Mouse (Mus musculus): ENCODE measurements around the gene Zic3.

The Zic3 gene

DNA sequence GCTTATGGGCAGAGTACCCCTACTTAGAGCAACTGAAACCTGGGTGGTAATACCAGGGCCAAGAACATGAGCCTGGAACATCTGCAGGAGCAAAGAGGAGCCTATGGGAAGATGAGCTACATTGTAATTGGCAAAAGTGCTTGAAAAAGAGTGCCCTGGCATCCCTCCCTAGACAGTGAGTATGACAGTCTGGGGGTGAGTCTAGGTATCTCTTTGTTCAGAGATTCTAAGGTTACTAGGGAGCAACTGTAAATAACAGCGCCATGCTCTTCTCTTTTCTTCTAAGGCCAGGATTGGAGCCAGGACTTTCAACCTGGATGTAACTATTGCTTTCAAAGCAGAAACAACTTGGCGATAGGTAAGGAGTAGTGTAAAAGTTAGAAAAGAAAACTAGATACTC lies at the start of gene Zic3:
Gene Zic3 (plus strand): TSS at position 301 of the 400 bp plus-strand sequence.
- DNase-seq (ENCODE audit: low spot score in 2 of 2), result no peak

DNA sequence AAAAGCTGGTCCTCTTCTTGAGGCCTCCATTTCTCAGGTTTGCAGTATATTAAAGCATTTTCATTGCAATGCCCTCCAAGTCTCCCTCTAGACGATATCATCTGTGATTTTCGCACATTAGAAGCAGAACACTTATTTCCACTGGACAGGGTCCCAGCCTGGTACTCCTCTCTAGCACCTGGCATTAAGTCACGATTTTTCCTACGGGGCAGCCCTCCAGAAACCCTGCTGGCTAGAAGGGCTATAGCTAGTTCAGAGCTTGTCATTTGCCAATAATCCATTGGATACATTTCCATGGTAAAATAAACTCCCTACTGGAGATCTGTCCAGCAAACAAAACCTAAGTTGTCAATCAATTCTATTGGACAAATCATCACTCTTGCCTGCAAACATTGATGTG lies 40.1 kb upstream of the Zic3 start:
- DNase-seq (ENCODE audit: low spot score in 2 of 2), result no peak

DNA sequence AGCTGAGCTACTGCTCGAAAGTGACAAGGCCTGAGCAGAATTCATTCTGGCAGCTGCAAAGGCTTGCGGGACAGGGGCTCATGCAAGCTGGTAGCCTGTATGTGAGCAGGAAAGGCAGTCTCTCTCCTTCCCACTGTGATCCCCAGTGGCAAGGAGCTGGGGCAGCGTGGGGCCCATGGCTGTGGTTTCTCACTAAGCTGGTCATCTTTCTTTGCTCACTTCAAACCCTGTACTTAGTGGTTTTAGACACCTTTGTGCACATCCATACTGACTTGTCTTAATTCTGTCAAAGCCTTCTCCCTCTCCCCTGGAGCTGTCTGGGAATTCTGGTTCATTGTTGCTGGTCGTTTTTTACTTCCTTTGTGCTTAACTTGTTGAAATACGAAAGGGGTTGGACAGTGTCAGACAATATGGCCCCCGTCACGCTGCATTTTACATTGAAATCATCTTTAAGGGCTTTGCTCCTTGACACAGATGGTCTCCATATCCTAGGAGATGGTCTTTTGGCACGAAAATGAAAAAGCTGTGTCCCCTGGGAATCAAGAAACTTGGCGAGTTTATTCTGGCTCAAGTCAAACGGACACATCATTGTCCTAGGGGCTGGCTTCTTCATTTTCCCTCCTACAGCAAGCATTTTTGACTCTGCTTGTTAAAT lies 34.9 kb upstream of the Zic3 start:
- no peak for DNase-seq (ENCODE audit: low spot score in 2 of 2)

DNA sequence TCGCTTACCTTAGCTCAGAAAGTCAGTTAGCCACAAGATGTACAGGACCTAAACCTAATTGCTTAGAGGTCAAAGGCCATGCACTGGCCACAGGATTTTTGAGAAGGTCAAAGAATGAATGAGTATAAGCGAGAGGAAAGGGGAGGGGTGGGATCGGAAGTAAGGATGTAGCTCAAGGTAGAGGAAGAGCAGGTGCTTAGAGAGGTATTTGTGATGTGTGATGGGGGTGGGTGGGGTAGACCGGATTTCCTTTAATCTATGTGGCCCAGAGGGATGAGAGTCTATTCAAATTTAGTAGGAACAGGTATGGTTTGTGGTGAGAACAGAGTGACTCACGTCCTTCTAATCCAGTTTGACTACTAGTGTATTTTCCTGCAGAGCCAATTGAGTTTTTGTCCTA lies 9.1 kb upstream of the Zic3 start:
- no peak for DNase-seq (ENCODE audit: low spot score in 2 of 2)

DNA sequence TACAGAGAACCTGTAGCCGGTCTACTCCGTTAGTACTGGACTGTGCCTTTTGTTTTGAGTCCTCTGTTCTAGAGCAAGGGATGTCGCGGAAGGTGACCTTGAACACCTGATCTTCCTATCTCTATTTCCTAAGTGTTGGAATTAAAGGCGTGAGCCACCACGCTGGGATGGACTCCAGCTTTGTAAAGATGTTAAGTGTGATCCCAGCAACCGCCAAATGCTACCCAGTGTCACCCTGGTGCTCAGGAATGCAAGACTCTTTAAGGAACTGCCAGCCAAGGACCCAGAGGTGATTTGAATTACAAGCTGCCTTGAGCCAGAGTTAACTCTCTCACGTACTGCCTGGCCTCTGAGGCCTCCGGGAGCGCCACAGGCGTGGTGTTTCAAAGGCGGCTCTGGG lies 8.4 kb upstream of the Zic3 start:
- DNase-seq (ENCODE audit: low spot score in 2 of 2), result no peak

DNA sequence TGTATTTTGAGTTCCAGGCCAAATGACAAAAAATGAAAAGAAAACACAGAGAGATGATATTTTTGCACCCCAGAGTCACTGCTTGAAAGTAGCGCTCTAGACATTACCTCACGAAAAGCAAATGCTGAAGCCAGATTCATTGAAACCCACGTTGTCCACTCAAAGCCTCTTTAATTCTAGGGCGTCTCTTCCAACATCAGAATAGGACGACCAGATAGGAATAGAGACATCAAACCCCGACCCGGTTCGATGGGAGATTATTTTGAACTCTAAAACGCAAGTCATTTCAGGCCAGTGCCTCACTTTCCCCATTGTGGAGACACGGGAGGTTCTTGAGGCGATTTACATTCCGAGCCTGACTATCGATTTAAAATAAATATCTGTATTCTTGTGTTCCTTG lies 7.7 kb upstream of the Zic3 start:
- DNase-seq (ENCODE audit: low spot score in 2 of 2), result no peak

DNA sequence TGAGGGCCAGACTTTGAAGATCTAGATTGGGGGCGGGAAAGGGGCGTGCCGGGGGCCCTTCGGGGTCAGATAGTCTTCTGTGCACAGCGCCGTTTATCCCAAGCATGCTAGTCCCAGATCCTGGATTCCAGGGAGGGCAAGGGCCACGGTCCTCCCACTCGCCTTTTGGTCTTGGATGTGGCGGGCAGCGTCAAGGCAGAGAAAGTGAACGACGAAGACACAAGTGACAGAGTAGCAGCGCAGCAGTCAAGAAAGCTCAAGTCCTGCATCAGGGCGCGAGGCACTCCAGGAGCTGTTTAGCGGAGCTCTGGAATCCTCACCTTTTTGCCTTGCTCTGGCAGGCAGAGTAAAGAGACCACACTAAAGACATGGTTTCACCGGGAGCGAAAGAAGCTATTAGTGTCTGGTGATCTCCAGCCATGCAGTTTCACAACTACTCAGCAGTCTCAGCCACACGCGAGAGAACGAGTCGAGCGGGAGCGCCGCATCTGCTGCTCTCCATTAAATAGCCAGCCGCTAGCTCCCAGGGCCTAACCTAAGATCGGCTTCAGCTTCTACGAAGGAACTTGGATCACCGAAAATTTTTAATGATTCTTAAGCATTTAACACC lies 7.1 kb upstream of the Zic3 start:
- DNase-seq (ENCODE audit: low spot score in 2 of 2), result no peak

DNA sequence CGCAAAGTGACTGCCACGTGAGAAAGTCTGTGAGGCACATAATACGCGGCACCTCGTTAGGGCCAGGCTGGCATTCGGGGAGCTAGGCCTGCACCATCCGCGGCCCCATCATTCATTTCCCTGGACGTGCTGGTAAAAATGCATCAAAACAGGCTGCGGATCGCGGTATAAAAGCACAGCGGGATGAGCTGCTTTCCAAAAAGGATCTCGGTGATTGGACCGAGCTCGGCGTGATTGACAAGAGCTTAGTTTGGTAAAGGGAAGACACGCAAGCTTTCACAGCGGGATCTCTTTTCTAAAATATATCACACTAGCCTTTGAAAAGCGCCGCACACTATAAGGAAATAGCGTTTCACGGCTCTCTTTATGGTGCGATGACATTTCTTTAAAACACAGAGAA lies 3.8 kb upstream of the Zic3 start:
- DNase-seq (ENCODE audit: low spot score in 2 of 2), result no peak

DNA sequence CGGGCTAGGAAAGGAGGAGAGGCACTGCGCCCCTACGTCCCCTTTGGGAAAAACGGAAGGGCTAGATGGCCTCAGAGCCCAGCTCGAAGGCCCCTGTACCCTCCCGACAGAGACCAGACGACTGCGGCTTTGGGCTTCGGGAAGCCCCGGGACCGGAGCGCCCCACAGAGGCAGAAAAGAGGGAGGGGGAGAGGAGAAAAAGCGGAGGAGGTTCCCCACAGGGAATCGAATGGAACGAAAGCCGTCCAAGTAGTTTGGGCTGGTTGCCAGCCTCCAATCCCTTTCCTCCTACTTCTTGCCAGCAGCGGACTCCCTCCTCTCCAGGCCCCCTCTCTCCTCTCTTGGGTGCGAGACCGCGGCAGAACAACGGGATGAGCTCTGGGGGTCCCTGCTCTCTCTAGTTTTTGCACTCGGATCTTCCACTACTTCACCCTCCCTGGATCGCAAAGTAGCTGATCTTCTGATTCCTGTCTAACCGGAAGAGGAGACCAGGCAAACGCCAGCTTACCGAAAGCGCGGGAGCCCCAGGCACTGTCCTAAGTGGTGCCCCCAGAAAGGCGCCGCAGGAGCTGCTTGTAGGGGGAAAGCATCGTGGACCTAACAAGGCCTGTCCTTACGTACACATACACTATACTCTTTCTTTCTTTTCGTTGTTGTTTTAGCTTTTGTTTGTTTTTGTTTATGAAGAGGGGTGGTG lies 3.1 kb upstream of the Zic3 start:
- no peak for DNase-seq (ENCODE audit: low spot score in 2 of 2)

DNA sequence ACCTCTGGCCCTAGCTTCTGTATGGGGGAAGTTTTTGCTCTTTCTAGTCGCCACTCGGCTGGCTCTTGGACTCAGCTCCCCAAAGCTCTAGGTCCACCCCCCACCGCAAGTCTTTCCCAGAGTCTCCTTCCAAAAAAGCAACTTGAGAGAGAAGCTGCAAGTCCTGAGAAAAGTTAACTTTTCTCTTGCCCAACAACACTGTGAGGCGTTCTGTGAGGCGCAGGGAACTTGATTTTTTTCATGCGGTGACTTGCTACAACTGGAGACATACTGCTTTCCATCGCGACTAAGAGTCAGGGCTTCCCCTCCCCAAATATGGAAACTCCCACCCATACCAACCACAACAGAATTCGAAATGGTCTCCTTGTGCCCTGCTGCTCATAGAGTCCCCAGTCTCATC lies 5.1 kb downstream of the Zic3 start:
- DNase-seq (ENCODE audit: low spot score in 2 of 2), result no peak

DNA sequence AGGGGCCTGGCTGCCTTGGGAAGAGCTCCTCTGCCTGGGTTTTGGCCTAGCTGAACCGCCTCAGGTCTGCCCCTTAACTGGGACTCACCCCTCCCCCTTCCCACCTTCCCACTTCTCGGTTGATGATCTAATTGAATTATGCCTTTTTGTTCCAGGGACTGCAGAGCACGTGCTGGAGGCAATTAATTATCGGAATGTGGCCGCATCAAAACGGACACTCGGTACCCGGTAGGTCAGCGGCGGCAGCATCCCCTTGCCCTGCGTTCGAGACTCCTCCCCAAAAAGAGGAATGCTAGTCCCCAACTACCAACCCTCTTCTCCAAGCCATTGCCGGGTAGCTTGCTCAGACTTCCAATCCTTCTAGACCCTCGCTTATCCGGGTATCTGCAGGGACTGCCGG lies 5.6 kb downstream of the Zic3 start:
- no peak for DNase-seq (ENCODE audit: low spot score in 2 of 2)

DNA sequence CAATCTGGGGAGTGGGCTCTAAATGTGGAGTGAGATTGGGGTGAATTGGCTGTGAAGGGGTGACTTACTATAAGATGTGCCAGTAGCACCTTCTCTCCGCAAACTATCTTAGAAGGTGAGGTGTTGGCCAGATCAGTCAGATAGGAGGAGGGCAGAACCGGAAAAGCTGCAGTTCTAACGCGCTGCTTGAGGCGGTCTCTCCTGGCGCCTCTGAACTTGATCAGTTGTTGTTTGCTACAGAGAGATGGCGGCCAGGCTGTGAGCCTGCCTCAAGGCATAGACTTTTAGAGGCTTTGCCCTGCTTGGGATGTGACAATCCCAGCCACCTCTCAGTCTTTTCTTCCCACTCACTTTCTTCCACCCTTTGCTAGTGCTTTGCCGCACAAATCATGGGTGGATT lies 6.4 kb downstream of the Zic3 start:
- no peak for DNase-seq (ENCODE audit: low spot score in 2 of 2)

DNA sequence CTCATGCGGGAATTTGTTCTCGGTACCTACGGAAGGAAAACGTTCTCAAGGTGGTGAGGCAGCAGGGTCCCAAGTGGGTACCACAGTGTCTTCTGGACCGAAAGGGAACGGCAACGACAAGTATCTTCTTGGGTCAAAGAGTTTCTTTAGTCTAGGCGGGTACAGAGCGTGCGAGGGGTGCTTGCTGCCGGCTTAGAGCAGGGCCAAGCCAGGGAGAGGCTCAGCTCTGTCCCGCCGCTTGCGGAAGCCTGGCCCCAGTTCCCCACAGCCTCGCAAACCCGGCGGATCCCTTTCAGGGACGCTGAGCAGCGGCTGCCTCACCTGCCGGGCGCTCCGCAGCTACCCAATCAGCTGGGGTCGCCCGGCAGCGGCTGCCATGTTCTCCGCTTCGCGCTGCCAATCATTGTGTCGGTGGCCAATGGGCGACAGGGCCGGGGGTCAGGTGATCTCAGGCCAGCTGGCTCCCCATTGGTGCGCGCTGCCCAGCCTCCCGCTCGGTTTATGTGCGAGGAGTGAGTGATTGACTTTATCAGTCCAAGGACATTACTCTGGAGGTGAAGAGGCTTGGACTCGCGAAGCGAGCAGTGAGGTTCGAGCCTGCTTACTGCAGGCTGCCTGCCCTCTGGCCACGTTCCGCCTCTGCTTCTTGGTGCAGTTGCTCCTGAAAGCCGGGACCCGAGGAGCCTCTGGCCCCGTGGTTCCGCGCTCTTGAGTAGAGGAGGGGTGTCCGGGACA lies 7.8 kb downstream of the Zic3 start:
- DNase-seq (ENCODE audit: low spot score in 2 of 2), result peak; percentile 6 to 15

DNA sequence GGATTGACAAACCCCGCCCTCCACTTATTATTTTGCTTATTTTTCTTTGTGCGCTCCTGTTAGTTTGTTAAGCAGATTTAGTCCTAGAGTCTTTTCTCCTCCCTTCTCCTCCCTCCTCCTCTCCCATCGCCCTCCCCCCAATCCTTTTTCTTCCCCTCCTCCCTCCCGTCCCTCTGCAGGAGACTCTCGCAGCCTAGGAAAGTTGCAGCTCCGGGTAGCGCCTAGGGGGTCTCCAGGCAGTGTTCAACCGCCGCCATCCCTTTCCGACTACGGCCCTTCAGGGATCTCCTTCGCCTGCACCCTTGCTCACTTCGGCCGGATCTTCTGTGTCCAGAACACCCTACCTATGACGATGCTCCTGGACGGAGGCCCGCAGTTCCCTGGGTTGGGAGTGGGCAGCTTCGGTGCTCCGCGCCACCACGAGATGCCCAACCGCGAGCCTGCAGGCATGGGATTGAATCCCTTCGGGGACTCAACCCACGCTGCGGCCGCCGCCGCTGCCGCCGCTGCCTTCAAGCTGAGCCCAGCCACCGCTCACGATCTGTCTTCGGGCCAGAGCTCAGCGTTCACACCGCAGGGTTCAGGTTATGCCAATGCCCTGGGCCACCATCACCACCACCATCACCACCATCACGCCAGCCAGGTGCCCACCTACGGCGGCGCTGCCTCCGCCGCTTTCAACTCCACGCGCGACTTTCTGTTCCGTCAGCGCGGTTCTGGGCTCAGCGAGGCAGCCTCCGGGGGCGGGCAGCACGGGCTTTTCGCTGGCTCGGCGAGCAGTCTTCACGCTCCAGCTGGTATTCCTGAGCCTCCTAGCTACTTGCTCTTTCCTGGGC lies 8.6 kb downstream of the Zic3 start:
- DNase-seq (ENCODE audit: low spot score in 2 of 2), result no peak

DNA sequence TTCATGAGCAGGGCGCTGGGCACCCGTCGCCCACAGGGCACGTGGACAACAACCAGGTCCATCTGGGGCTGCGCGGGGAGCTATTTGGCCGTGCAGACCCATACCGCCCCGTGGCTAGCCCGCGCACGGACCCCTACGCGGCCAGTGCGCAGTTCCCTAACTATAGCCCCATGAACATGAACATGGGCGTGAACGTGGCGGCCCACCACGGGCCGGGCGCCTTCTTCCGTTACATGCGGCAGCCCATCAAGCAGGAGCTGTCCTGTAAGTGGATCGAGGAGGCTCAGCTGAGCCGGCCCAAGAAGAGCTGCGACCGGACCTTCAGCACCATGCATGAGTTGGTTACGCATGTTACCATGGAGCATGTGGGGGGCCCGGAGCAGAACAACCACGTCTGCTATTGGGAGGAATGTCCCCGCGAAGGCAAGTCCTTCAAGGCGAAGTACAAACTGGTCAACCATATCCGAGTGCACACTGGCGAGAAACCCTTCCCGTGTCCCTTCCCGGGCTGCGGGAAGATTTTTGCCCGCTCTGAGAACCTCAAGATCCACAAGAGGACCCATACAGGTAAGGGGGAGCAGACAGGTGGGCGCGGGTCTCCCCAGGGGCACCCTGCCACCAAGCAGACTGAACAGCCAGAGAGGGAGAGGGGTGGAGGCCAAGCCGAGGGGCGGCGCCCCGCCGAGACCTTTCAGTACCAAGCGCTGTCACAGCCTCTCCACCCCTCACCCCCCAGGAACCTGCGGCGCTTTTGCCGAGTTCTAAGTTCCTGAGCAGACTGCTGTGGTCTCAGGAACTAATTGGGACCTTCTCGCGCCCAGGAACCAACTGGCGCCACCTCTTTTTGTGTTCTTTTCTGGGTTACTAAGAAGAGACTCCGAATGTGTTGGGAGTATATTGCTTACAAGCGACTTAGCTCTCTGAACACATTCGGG lies 9.4 kb downstream of the Zic3 start:
- DNase-seq (ENCODE audit: low spot score in 2 of 2), result no peak

DNA sequence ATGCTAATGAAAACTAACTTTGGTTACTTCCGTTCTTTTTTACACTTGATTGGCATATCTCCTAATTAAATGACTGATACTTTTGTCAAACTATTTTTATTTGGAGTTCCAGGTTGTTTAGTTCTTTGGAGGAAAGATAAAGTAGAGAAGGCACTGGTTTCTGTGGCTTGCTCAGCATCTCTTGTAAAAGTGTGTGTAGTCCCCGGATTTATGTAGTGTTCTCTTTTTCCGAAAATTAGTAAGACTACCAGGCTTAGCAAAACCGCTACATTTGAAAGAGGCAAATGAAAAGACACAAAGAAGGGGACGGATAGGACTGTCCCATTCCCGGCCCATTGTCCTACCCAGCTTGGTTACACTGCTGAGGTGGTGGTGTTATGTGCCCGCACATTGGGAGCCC lies 10.1 kb downstream of the Zic3 start:
- no peak for DNase-seq (ENCODE audit: low spot score in 2 of 2)

DNA sequence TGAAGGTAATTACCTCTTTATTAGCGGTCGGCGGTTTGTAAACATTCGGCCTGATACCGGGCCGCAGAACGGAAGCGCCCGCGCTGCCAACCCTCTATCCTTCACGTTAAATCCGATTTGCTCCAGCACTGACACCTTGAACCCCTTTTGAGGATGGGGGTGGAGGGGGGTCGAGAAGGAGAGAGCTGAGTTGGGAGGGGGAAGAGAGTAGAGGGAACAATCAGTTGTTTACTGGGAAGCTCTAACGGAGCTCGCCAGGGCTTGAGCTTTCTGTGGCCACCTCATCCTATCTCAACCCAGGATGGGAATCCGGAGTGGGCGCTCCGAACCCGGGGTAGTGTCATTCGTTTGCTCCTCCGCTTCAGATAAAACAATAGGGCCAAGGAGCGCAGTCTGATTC lies 11.0 kb downstream of the Zic3 start:
- DNase-seq (ENCODE audit: low spot score in 2 of 2), result no peak

DNA sequence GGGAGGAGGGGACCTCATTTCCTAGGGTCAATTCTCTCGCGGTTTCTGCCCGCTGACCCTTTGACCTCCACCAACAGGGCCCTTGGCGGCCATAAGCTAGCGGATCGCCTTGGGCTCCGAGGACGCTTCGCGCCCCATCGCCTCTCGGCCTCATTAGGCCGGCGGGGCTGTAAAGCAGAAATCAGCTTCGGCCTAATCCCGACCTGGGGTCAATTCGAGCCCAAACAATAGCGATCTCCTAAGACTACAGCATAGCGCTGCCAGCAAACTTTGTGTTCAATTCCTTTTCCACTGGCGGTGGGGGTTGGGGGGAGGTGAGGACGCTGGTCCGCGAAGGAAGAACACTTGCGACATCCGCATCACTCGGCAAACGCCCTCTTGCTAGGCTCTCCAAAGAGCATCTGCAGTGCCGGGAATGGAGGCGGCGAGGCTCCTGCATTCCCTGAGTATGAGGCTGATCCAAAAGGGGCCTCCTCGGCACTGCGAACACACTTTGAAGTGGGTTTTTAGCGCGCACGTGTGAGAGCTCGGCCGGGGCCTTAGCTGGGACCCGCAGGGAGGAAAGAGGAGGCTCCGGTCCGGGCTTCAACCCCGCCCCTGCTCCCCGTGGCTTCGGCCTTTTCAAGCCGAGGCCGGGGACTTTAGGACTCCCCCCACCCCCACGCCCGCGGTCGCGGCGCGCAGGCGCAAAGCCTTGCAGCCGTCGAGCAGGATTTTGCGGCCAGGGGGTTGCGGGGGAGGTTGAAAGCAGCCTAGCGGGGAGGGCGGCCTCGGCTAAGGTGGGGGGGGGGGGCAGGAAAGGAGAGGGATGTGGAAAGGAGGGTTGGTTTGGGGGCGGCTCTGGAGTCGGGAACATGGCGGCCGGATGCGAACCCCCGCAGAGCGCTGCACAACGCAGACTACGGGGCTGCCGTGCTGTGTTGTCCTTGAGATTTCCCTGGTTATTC lies 15.8 kb downstream of the Zic3 start:
- no peak for DNase-seq (ENCODE audit: low spot score in 2 of 2)

DNA sequence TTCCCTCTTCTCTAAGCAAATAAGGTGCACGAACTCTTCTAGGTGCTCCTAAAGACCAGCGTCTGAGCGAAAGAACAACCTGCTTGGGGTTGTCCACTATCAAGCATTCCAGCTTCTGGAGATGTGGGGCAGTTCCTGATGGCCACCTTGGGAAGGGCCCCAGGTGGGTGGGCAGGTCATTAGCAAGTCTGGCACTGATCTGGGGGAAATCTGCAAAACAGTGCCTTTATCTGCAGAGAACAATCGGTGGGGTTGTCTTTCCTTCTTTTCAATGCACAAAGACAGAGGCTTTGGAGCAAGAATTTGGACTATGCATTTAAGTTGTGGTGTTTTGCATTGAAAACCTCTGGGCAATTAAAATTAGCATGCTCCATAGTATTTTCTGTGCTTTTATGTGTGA lies 17.2 kb downstream of the Zic3 start:
- no peak for DNase-seq (ENCODE audit: low spot score in 2 of 2)

DNA sequence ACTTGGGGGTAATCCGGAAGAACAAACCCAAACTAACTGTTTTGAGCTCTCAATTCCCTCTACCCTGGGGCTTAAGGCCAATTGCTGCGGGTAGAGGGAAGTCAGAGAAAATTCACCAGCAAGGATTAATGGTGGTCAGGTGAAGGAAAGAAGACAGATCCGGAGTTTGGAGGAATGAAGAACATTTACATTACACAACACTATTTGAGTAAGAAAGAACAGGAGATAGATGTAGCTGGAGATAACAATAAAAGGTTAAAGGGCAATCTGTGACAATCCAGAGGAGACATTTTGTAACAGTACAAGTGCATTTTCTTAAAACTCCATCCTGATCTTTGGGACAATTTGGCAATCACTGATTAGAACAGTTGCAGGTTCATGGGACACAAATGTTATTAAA lies 19.4 kb downstream of the Zic3 start:
- no peak for DNase-seq (ENCODE audit: low spot score in 2 of 2)
